Mouse (Mus musculus) ES-Bruce4 (cell line): ENCODE data around the gene Fhit. TPM values are rescaled to one million over a fixed set of nuclear protein-coding genes. Genes with fewer than 3 reads are reported as not detected.

Experiments
- H3K27ac ChIP-seq: 2 replicates; pipeline ENCODE4 v1.5.1; 2012; ENCODE audit warnings: low read length, inconsistent platforms; ENCODE audit not compliant: insufficient read depth
- H3K27me3 ChIP-seq: 2 replicates; pipeline ENCODE4 v1.6.1; 2012; ENCODE audit warnings: mild to moderate bottlenecking, low read length, inconsistent platforms; ENCODE audit not compliant: control insufficient read depth, poor library complexity, insufficient read depth, severe bottlenecking
- H3K36me3 ChIP-seq: 2 replicates; pipeline ENCODE4 v1.6.1; 2012; ENCODE audit warnings: inconsistent platforms, mild to moderate bottlenecking, low read length, moderate library complexity; ENCODE audit not compliant: control insufficient read depth, poor library complexity, insufficient read depth, severe bottlenecking
- H3K4me1 ChIP-seq: one replicate; pipeline ENCODE4 v1.8.1; 2011; ENCODE audit warnings: low read length; ENCODE audit not compliant: control insufficient read depth, insufficient read depth
- H3K4me3 ChIP-seq: 2 replicates; pipeline ENCODE4 v1.5.1; 2011; ENCODE audit warnings: low read depth, mild to moderate bottlenecking, low read length
- H3K9ac ChIP-seq: 2 replicates; pipeline ENCODE4 v1.6.1; 2012; ENCODE audit warnings: low read depth, mild to moderate bottlenecking, inconsistent platforms; ENCODE audit not compliant: poor library complexity, severe bottlenecking
- H3K9me3 ChIP-seq: replicated peaks from 2 replicates; pipeline ENCODE4 v1.6.1; 2012; ENCODE audit warnings: mild to moderate bottlenecking, low read length, inconsistent platforms; ENCODE audit not compliant: control insufficient read depth, poor library complexity, insufficient read depth, severe bottlenecking
- CTCF ChIP-seq: IDR thresholded peaks from one replicate; pipeline ENCODE4 v1.8.1; 2011; ENCODE audit warnings: low read depth, low read length
- EP300 ChIP-seq: IDR thresholded peaks from 2 replicates; pipeline ENCODE4 v1.6.1; 2011; ENCODE audit warnings: low read depth, low read length; ENCODE audit not compliant: insufficient read depth
- POLR2A ChIP-seq: IDR thresholded peaks from one replicate; pipeline ENCODE4 v1.8.1; 2011; ENCODE audit warnings: low read length; ENCODE audit not compliant: insufficient read depth
- polyA plus RNA-seq: library from polyadenylated mRNA; stranded (reverse); fragments of >200 nt; gene quantifications from 2 replicates; pipeline ENCODE4 v1.2.4, GENCODE M21; 2011; ENCODE audit warnings: low read depth; ENCODE audit not compliant: missing spikeins, insufficient read depth, insufficient read length

Gene Fhit
- 2.0 TPM in 1 of 2 replicates, not detected in the other for polyA plus RNA-seq

DNA sequence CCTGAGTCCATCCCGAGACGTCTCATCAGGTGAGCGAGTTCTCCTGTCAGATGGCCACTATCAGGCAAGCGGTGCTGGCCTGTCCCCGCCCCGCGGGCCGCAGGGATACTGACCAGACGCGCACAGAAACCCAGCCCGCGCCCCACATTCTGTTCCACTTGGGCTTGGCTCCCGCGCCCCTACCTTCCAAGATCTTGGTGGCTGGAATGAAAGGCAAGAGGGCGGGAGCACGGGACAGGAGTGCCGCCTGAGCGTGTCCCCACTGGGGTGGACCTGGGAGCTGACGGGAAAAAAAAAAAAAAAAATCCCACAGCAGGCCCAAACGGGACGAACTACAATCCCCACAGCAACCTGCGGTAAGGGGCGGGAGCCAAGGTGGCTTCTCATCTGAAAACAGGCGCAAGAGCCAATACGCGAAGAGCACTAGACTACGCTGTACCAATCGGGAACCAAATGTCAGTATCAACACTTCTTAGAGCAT is at the start of gene Fhit:
Fhit (minus strand) TSS at position 285 of the 481 bp plus-strand sequence.
- H3K27me3 ChIP-seq, result no peaks in the 10 kb centered on the region
- no peaks in the 10 kb centered on the region for H3K36me3 ChIP-seq
- H3K9me3 ChIP-seq, result no peaks in the 10 kb centered on the region
- H3K27ac ChIP-seq, result no peak within 1 kb of the TSS
- H3K9ac ChIP-seq, result peak within 1 kb of the TSS; percentile 6; the same call in 1 of the 2 replicates
- H3K4me3 ChIP-seq, result peak within 1 kb of the TSS; percentile 59
- H3K4me1 ChIP-seq, result no peaks in the 10 kb centered on the region
- TF ChIP-seq POLR2A, result no peak
- TF ChIP-seq CTCF, result no peak
- no peak for TF ChIP-seq EP300

DNA sequence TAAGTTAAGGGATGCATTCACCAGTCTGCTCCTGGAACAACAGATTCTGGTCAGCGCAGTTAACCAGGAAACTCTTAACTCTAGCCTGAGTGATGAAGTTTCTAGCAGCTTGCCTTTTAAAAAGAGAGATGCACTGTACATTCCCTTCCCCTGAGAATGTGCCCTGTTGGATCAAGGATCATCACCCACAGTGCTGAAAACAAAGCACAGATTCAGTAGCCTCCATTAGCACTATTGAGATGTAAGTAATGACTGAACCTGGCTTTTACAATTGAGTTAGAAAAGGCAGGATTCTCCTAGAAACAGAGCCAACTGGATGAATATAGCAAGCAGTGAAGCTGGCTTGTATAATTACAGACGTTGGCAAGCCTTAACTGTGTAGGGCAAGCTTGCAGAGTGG is 45.0 kb upstream of the Fhit start:
- no peak overlapping the region for H3K27ac ChIP-seq
- H3K4me3 ChIP-seq, result no peak overlapping the region
- no peak for TF ChIP-seq CTCF
- TF ChIP-seq EP300, result no peak
- TF ChIP-seq POLR2A, result no peak
- no peaks in the 10 kb centered on the region for H3K4me1 ChIP-seq
- no peaks in the 10 kb centered on the region; the same call in 1 of the 2 replicates for H3K9me3 ChIP-seq
- no peaks in the 10 kb centered on the region for H3K36me3 ChIP-seq
- no peaks in the 10 kb centered on the region for H3K27me3 ChIP-seq
- no peak overlapping the region for H3K9ac ChIP-seq

DNA sequence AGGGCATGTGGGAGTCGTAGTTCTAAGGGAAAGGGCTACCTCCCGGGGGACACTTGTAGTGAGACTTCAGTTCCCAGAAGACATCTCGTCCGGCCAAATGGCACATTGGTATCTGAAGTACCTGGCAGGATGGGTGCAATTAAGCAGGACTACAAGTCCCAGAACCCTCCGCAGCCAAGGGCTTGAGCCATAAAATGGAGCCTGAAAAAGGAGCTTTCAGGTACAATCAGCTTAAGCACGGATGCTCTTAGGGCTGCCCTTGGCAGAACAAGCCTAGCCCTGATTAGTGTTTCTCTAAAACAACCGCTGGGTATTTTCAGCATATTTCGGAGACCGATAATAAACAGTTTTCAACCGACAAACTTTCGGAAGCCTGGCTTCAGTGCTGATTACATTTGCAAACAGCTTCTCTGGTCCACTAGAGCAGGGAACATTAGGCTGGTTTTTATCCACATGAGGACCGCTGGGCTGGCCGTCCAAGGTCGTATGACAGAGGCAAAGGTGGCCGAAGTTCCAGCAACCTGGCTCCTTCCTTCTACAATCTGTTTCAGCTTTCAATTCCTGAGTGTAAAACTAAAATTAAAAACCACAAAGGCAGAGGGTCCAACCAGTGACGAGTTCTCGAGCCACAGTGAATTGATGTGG is 907 bp downstream of the Fhit start:
- Histone ChIP-seq H3K9me3 (no peaks in the 10 kb centered on the region), H3K36me3 (no peaks in the 10 kb centered on the region), H3K27ac (no peak overlapping the region), H3K9ac (0 out of 2 replicates have a peak overlapping the region, but pooled peaks have one; percentile 6), H3K27me3 (no peaks in the 10 kb centered on the region), H3K4me1 (no peaks in the 10 kb centered on the region), H3K4me3 (no peak overlapping the region; the same call in 1 of the 2 replicates)
- TF ChIP-seq EP300 (no peak), POLR2A (no peak), CTCF (no peak)

DNA sequence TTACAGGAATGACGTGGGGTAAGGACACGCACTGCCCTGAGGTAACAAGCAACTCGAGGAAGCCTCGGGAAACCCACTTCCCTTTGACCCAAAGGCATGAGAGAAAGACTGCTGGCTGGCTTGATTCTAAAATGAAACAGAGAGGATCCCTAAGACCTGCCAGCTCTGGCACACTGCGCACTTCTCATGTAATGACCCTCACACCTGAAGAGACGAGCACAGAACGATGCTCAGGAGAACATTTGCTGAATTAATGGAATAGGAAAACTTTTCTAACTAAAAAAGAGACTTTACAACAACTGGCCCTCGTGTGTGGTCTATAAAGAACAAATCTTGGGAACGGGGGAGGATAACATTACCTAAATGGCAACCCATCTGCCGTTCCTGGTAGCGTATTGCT is 2.2 kb downstream of the Fhit start:
- Histone ChIP-seq H3K9me3 (no peaks in the 10 kb centered on the region), H3K4me3 (no peak overlapping the region), H3K9ac (no peak overlapping the region), H3K36me3 (no peaks in the 10 kb centered on the region), H3K27me3 (no peaks in the 10 kb centered on the region), H3K4me1 (no peaks in the 10 kb centered on the region), H3K27ac (no peak overlapping the region)
- TF ChIP-seq EP300 (no peak), CTCF (no peak), POLR2A (no peak)

DNA sequence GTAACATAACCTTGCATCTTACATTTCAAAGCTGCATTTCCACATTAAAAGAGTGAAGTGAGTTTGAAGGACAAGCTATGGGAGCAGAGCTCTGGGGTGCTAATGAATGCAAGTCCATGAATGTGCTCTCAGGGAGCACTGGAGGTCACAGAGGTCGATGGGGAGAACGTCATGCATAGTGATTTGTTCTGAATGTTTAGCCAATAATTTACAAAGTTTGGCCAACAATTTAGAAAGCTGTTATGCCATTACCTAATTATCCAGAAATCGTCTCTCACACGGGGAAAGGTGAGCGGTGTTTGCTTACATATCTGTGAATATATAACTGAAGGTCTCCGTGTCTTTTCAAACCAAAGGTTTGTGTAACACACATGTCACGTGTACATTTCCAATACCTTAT is 2.8 kb downstream of the Fhit start:
- TF ChIP-seq POLR2A (no peak), EP300 (no peak), CTCF (no peak)
- H3K9me3 ChIP-seq, result no peaks in the 10 kb centered on the region
- H3K9ac ChIP-seq, result no peak overlapping the region
- H3K4me3 ChIP-seq, result no peak overlapping the region
- no peaks in the 10 kb centered on the region for H3K36me3 ChIP-seq
- no peaks in the 10 kb centered on the region for H3K27me3 ChIP-seq
- H3K27ac ChIP-seq, result no peak overlapping the region
- no peaks in the 10 kb centered on the region for H3K4me1 ChIP-seq

DNA sequence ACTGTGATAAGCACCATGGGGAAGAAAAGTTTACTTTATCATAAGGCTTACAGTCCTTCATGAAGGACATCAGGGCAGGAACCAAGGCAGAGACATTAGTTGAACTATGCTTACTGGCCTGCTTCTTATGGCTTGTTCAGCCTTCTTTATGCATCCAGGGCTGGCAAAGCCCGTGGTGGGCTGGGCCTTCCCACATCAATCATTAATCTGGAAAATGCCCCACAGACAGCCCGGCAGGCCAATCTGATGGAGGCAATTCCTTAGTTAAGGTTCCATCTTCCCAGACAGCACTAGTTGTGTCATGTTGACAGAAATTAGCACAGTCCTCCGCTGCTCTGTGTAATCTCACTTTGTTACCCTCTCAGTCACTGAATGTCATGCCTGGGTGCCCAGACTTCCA is 4.1 kb downstream of the Fhit start:
- Histone ChIP-seq H3K4me3 (no peak overlapping the region), H3K4me1 (no peaks in the 10 kb centered on the region), H3K27ac (no peak overlapping the region), H3K9me3 (no peaks in the 10 kb centered on the region), H3K27me3 (no peaks in the 10 kb centered on the region), H3K9ac (no peak overlapping the region), H3K36me3 (no peaks in the 10 kb centered on the region)
- TF ChIP-seq POLR2A (no peak), CTCF (no peak), EP300 (no peak)
